Mouse (Mus musculus) granulocyte monocyte progenitor cell, adult 5-6 weeks (primary cell): ENCODE results near the gene Kcnd2. TPM values are rescaled to one million over a fixed set of nuclear protein-coding genes. Genes with fewer than 3 reads are reported as not detected.
"Not testable (repeated sequence)": the region's sequence is repeated elsewhere in the genome, so short reads cannot be mapped to it uniquely, and the experiment has no call there.

Source experiments
- ATAC-seq: replicated peaks from 2 replicates; pipeline ENCODE4 v1.8.0; 2016; ENCODE audit warnings: mild to moderate bottlenecking, moderate TSS enrichment, inconsistent platforms; ENCODE audit not compliant: poor library complexity, severe bottlenecking
- total RNA-seq, 2 experiments: library from RNA; stranded (forward) in 1 of 2; stranded (reverse) in 1 of 2; fragments of 200-712, 200-1000 nt in 1 of 2; fragments of >200 nt in 1 of 2; fragmentation: Nextera tagmentation in 1 of 2; gene quantifications; 2 replicates each; pipeline ENCODE4 v1.2.3; 2014 to 2017

Gene Kcnd2
- not detected in 2 replicates for total RNA-seq (2014; fragmentation: Nextera tagmentation)
- total RNA-seq (2017), result not detected in 2 replicates

DNA sequence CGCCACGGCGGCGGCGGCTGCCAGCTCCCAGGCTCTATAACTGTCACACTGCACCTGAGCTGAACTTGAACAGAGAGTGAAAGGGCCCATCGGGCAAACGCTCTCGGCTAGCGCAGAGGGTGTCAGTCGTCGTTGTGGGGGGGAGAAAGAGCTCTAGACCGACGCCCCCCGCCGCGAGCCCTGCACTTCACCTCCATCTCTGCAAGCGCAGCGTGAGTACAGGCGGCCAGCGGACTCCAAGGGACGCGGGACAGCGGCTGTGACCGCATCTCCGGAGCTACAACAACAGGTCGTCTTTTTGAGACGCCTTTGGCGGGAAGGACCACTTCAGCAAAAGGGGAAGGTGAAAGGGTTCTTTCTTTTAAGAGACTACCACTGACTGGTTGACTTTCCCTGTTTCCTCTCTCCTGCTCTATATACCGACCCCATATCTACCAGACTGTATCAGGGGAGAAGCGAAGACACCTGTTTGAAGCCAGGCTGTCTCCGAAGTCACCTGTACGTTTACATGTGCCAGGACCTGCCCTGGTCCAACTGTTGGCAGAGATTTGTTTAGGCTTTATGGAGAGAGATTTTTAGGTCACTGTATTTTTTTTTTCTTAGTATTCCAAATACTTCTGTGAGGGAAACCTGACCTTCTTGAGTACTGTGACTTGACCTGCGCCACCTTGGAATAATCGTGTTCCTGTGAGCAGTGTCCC lies at the start of gene Kcnd2:
Kcnd2 (plus strand) TSS at position 13 of the 701 bp plus-strand sequence.
- 0 out of 2 replicates have a peak, but pooled peaks have one; percentile 28 for ATAC-seq

DNA sequence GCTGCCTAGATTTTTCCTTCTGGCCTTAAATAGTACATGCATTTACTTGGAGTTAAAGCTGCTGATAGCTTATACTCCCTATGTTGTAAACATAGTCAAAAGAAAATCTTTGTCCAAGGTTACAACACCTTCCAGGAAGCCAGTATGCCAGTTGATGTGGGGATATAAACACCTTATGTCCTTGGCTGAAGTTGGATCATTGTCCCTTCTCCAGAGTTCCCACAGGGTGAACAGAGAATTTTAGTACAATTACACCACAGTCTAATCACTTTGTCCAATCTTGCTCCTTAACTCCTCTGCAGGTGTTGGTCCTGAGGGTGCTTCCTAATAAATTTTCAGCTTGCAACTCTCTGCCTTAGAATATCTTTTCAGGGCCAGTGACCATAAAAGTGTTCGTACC lies 48.7 kb upstream of the Kcnd2 start:
- no peak for ATAC-seq

DNA sequence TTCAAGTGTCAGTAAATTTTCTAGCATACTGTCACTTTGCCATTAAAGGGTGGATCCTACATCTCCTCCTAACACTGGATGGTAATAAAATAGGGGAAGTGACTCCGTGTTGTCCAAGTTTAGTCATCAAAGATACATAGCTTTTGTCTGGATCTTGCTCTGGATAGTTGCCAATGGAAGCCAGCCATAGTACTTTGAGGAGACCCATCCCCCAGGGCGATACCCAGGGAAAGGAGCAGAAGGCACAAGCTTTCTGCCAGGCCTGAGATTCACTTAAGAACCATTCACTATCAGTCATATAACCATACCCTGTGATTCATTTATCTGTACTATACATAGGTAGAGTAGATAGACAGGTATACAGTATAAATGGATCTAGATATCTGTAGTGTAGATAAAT lies 20.0 kb upstream of the Kcnd2 start:
- ATAC-seq, result no peak

DNA sequence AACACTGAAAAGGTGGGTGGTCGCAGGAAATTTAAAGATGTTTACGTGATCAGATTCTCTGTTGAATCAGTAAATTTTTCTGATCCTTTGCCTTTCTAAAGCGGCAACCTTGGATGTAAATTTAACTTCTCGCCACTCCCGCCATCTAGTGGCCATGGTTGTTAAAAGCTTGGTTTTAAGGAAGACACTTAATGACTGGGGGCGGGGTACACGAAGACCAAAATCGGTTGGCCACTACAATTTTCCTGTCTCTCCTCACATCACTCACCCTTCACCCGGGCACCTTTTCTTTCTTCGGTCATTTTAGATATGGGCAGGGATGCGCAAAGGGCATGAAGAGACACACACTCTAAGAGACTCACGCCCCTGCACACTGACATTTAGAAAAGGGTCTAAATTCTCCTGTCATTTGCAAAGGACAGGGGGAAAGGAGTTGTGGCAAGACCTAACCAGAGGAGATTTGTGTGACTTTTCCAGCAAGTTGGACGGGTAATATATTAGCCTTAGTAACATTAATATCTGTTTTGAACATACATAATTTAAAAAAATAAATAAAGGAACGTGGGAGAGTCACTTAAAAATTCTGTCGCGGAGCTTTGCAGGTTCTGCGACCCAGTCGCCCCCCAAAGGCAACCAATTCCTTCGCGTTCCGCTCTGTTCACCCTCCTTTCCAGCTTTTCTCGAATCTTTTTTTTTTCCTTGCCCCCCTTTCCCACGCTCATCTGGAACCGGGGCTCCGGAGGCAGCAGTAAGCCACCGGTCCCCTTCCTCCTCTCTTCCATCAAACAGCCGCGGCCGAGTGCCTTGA lies 1.2 kb upstream of the Kcnd2 start:
- peak; percentile 62 for ATAC-seq

- ATAC-seq, result peak; percentile 33
These were observed 421 bp upstream of the Kcnd2 start for GRCm38 (mm10) chr6:21214673-21215490.

- no peak for ATAC-seq
These were observed 1.1 kb downstream of the Kcnd2 start for GRCm38 (mm10) chr6:21216206-21217020.

GRCm38 (mm10) chr6:21217156-21217555 lies 1.9 kb downstream of the Kcnd2 start:
- ATAC-seq, result no peak

GRCm38 (mm10) chr6:21226124-21226523 lies 10.8 kb downstream of the Kcnd2 start:
- ATAC-seq, result no peak

DNA sequence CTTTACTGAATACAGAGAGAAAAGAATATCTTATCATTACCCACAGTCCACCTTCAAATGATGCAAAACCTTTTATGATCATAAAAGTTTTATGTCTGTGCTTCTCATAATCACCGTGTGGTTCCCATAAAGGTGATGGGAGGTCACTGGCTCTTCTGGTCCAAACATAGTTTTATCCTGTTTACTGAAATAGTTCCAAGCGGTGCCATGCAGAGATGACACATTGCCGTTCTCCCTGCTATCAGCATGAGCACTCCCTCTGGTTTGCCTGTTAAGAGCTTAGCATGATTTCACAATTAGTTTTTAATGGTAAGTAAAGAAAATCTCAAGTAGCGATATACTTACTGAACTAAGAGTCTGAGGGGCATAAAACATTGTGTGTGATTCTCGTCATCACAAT lies 43.7 kb downstream of the Kcnd2 start:
- ATAC-seq, result no peak

GRCm38 (mm10) chr6:21267897-21268296 lies 52.6 kb downstream of the Kcnd2 start:
- no peak for ATAC-seq

- no peak for ATAC-seq
These were observed 62.1 kb downstream of the Kcnd2 start for GRCm38 (mm10) chr6:21277343-21277933.

- no peak for ATAC-seq
These were observed 89.6 kb downstream of the Kcnd2 start for GRCm38 (mm10) chr6:21304943-21305342.

DNA sequence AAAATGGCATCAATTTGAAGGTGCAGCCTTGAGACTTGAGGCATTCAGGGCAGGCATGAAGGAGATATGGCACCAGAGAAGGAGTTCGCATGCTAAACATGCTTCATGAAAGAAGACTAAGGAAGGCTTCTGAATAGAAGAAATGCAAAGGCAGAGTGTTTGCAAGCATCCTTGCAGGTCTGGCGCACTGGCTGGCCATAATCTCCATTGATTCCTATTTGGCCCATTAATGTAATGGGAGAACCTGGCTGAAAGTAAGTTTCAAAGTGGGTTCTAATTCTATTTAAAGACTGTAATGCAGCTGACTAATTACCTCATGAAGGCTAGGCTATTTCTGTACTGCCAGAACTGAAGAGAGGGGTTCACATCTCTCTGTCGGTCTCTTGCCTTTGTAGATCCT lies 94.9 kb downstream of the Kcnd2 start:
- ATAC-seq, result no peak

DNA sequence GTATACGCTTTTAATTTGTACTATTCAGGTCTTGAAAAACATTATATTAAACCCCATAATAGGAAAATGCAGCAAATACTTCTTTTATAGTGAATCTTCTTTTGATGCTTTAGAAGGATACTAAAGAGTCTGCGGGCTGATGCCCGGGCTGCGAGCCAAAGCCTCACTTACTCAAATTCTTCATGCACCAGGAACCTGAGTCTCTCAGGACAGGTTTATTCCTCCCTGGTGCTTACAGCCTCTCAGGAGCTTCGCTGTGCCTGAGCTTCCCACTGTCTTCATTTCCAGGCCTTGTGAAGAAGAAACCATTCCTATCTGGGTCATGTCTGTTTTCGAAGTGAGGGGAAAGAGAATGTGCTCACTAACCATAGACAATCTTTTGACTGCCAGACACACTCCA lies 106.1 kb downstream of the Kcnd2 start:
- ATAC-seq, result no peak

DNA sequence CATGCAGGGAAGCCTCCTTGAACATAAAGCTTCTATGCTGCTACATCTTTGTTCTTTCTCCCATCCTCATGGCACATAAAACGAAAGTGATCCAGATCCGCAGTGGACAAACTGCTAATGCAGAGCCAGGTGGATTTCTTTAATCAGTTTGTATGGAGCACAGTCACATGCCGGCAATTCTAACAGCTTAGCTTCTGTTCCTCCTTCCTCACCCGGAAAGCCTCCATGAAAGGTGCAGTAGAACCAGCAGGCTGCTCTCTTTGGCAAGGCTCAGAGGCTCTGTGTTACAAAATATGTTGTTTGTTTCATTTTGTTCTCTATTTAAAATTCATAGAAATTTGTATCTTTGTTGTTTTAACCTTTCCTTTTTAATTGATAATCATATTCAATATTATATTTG lies 106.9 kb downstream of the Kcnd2 start:
- no peak for ATAC-seq

- no peak for ATAC-seq
These were observed 109.9 kb downstream of the Kcnd2 start for GRCm38 (mm10) chr6:21325251-21325650.

GRCm38 (mm10) chr6:21327081-21327737 lies 111.9 kb downstream of the Kcnd2 start:
- peak; percentile 27 for ATAC-seq

DNA sequence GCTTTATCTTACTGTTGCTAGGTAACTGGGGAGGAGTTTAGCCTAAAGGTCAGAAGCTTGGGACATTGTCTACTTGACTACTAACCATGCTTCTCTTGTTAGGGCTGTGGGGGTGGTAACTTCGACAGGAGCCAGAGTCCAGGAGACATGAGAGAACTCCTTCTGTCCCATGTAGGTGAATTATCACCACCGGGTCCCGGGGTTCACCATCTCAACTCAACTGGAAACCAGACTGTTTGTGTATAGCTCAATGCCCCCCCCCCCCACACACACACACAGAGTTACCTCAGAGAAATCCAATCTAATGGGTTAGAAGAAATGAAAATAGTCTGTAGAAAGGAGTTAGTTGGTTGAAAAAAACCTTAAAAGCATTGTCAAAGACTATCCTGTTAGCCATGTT lies 170.0 kb downstream of the Kcnd2 start:
- not testable (repeated sequence) for ATAC-seq

GRCm38 (mm10) chr6:21391776-21392175 lies 176.5 kb downstream of the Kcnd2 start:
- ATAC-seq, result no peak
